Mouse (Mus musculus): ENCODE measurements around the gene Ctnnbip1.

GRCm38 (mm10) chr4:149561986-149562904, 44.2 kb downstream of the Ctnnbip1 start:
- TF ChIP-seq CTCF (IDR thresholded peaks at IDR 0.05; ENCODE audit: extremely low read depth, insufficient read depth, low read length) = no peak
- TF ChIP-seq POLR2A (IDR thresholded peaks at IDR 0.05; ENCODE audit: extremely low read depth, insufficient read depth, low read length) = 0 out of 2 replicates have a peak, but pooled peaks have one; percentile 20

Measured in cortical plate, adult 2 months (tissue).